Mouse (Mus musculus) C2C12 (cell line): ENCODE measurements around the gene Zbtb17. TPM values are rescaled to one million over a fixed set of nuclear protein-coding genes. Genes with fewer than 3 reads are reported as not detected.

Source experiments
- H3K27me3 ChIP-seq: one replicate; pipeline ENCODE4 v1.6.1; 2011; ENCODE audit not compliant: control insufficient read depth, insufficient read depth, insufficient read length
- H3K36me3 ChIP-seq: one replicate; pipeline ENCODE4 v1.6.1; 2011; ENCODE audit not compliant: control insufficient read depth, insufficient read depth
- H3K4me3 ChIP-seq: one replicate; pipeline ENCODE4 v1.5.1; 2011; ENCODE audit warnings: mild to moderate bottlenecking, control low read depth; ENCODE audit not compliant: poor library complexity, insufficient read depth, severe bottlenecking
- H3K79me2 ChIP-seq: one replicate; pipeline ENCODE4 v1.6.1; 2011; ENCODE audit not compliant: control insufficient read depth, insufficient read depth
- H3K79me3 ChIP-seq: one replicate; pipeline ENCODE4 v1.6.1; 2011; ENCODE audit warnings: low read depth, control low read depth
- H3ac ChIP-seq: one replicate; pipeline ENCODE3; 2011; ENCODE audit warnings: low read depth; ENCODE audit not compliant: control insufficient read depth, insufficient read length
- CEBPB ChIP-seq: IDR thresholded peaks from one replicate; pipeline ENCODE4 v1.6.1; 2011; ENCODE audit warnings: low read depth, mild to moderate bottlenecking, control low read depth, moderate library complexity
- CTCF ChIP-seq: IDR thresholded peaks from one replicate; pipeline ENCODE4 v1.5.1; 2011; ENCODE audit not compliant: control insufficient read depth, insufficient read depth, insufficient read length
- FOSL1 ChIP-seq: IDR thresholded peaks from one replicate; pipeline ENCODE4 v1.8.0; 2011; ENCODE audit warnings: mild to moderate bottlenecking, low read length; ENCODE audit not compliant: poor library complexity, insufficient read depth, severe bottlenecking
- MAX ChIP-seq: IDR thresholded peaks from one replicate; pipeline ENCODE4 v1.6.1; 2011; ENCODE audit warnings: mild to moderate bottlenecking, control low read depth
- MYOD1 ChIP-seq: IDR thresholded peaks from one replicate; pipeline ENCODE4 v1.6.1; 2011; ENCODE audit warnings: low read depth; ENCODE audit not compliant: control insufficient read depth, insufficient read length
- MYOG ChIP-seq: IDR thresholded peaks from one replicate; pipeline ENCODE4 v1.6.1; 2011; ENCODE audit not compliant: control insufficient read depth, insufficient read length; ENCODE audit errors: extremely low read depth
- USF1 ChIP-seq: IDR thresholded peaks from one replicate; pipeline ENCODE4 v1.6.1; 2011; ENCODE audit warnings: low read depth, mild to moderate bottlenecking, control low read depth, moderate library complexity
- polyA plus RNA-seq: library from polyadenylated mRNA; unstranded; fragments of >200 nt; fragmentation: generic; extraction: Trizol; gene quantifications from one replicate; pipeline ENCODE4 v1.2.1, GENCODE M21; 2012; ENCODE audit warnings: missing spikeins

The Zbtb17 gene
- polyA plus RNA-seq, 1 experiment: 30.3 TPM

- TF ChIP-seq FOSL1 (no peak), CTCF (no peak), MYOD1 (no peak), MYOG (no peak), MAX (no peak), USF1 (no peak), CEBPB (no peak)
- H3K4me3 ChIP-seq: no peak overlapping the region
- peaks cover 49% of the 10 kb centered on the region for H3K36me3 ChIP-seq
- H3K27me3 ChIP-seq: no peaks in the 10 kb centered on the region
- H3ac ChIP-seq: no peak overlapping the region
- H3K79me3 ChIP-seq: no peaks in the 10 kb centered on the region
- peaks cover under 1% of the 10 kb centered on the region for H3K79me2 ChIP-seq
These were observed 21.2 kb downstream of the Zbtb17 start for GRCm38 (mm10) chr4:141465512-141466288.

- Histone ChIP-seq H3K36me3 (peaks cover 49% of the 10 kb centered on the region), H3K4me3 (no peak overlapping the region), H3K79me3 (no peaks in the 10 kb centered on the region), H3K79me2 (no peaks in the 10 kb centered on the region), H3K27me3 (no peaks in the 10 kb centered on the region), H3ac (no peak overlapping the region)
- TF ChIP-seq MAX (no peak), CEBPB (no peak), USF1 (no peak), FOSL1 (no peak), MYOD1 (no peak), MYOG (no peak), CTCF (no peak)
These were observed 21.9 kb downstream of the Zbtb17 start for GRCm38 (mm10) chr4:141466289-141466795.

GRCm38 (mm10) chr4:141466844-141467580 lies 22.6 kb downstream of the Zbtb17 start:
- TF ChIP-seq CEBPB: no peak
- no peak for TF ChIP-seq MYOG
- no peak for TF ChIP-seq MYOD1
- TF ChIP-seq USF1: no peak
- TF ChIP-seq FOSL1: no peak
- TF ChIP-seq MAX: no peak
- no peak for TF ChIP-seq CTCF
- H3ac ChIP-seq: no peak overlapping the region
- H3K27me3 ChIP-seq: no peaks in the 10 kb centered on the region
- no peak overlapping the region for H3K4me3 ChIP-seq
- peaks cover 44% of the 10 kb centered on the region for H3K36me3 ChIP-seq
- H3K79me3 ChIP-seq: no peaks in the 10 kb centered on the region
- H3K79me2 ChIP-seq: no peaks in the 10 kb centered on the region

- Histone ChIP-seq H3ac (no peak overlapping the region), H3K79me2 (no peaks in the 10 kb centered on the region), H3K36me3 (peaks cover 41% of the 10 kb centered on the region), H3K27me3 (no peaks in the 10 kb centered on the region), H3K79me3 (no peaks in the 10 kb centered on the region), H3K4me3 (no peak overlapping the region)
- TF ChIP-seq USF1 (no peak), MYOG (no peak), MAX (no peak), FOSL1 (no peak), MYOD1 (no peak), CTCF (no peak), CEBPB (no peak)
These were observed 23.1 kb downstream of the Zbtb17 start for GRCm38 (mm10) chr4:141467581-141467927.

GRCm38 (mm10) chr4:141468576-141468975 lies 24.1 kb downstream of the Zbtb17 start:
- TF ChIP-seq MAX: no peak
- no peak for TF ChIP-seq MYOD1
- no peak for TF ChIP-seq FOSL1
- TF ChIP-seq USF1: no peak
- TF ChIP-seq CTCF: no peak
- no peak for TF ChIP-seq MYOG
- TF ChIP-seq CEBPB: no peak
- Histone ChIP-seq H3K79me3 (no peaks in the 10 kb centered on the region), H3K4me3 (no peak overlapping the region), H3K36me3 (peaks cover 38% of the 10 kb centered on the region), H3K27me3 (no peaks in the 10 kb centered on the region), H3ac (no peak overlapping the region), H3K79me2 (no peaks in the 10 kb centered on the region)
